Mouse (Mus musculus) intestine, postnatal 0 days (tissue): ENCODE measurements at regions not wholly inside any gene's neighbourhood (a gene's known extent, or its start where the extent isn't known, plus 50 kb on each side); places are given as distances from the start of the nearest gene placed in this dataset.

Experiments used
- ATAC-seq: fragments of 200-750 bp; cut with Nextera tagmentation; 2 replicates; pipeline ENCODE4 v1.8.0; 2017; ENCODE audit warnings: mild to moderate bottlenecking, moderate TSS enrichment, moderate library complexity
- H3K27ac ChIP-seq: fragments of 300-500 bp; sonication (generic); 2 replicates; pipeline ENCODE4 v1.5.1; 2014; ENCODE audit warnings: mild to moderate bottlenecking, low read depth, low read length, moderate library complexity
- H3K27me3 ChIP-seq: fragments of 300-500 bp; sonication (generic); replicated peaks from 2 replicates; pipeline ENCODE4 v1.6.1; 2014; ENCODE audit warnings: low read length, mixed read lengths; ENCODE audit not compliant: control insufficient read depth, insufficient read depth
- H3K36me3 ChIP-seq: fragments of 300-500 bp; sonication (generic); 2 replicates; pipeline ENCODE4 v1.6.1; 2014; ENCODE audit warnings: mild to moderate bottlenecking, moderate library complexity; ENCODE audit not compliant: control insufficient read depth, insufficient read depth
- H3K4me1 ChIP-seq: fragments of 300-500 bp; sonication (generic); replicated peaks from 2 replicates; pipeline ENCODE4 v1.6.1; 2014; ENCODE audit warnings: antibody characterized with exemption, low read length, mixed read lengths; ENCODE audit not compliant: control insufficient read depth, insufficient read depth
- H3K4me2 ChIP-seq: fragments of 300-500 bp; sonication (generic); replicated peaks from 2 replicates; pipeline ENCODE4 v1.6.1; 2014; ENCODE audit warnings: low read depth, mild to moderate bottlenecking, moderate library complexity
- H3K4me3 ChIP-seq: fragments of 300-500 bp; sonication (generic); 2 replicates; pipeline ENCODE4 v1.5.1; 2014; ENCODE audit warnings: low read depth, low read length
- H3K9ac ChIP-seq: fragments of 300-500 bp; sonication (generic); 2 replicates; pipeline ENCODE4 v1.6.1; 2014; ENCODE audit warnings: mild to moderate bottlenecking, low read depth, low read length
- H3K9me3 ChIP-seq: fragments of 300-500 bp; sonication (generic); 2 replicates; pipeline ENCODE4 v1.6.1; 2016; ENCODE audit warnings: mixed run types; ENCODE audit not compliant: control insufficient read depth
- CTCF ChIP-seq: sonication (generic); IDR thresholded peaks from 2 replicates; pipeline ENCODE4 v1.5.1; 2016; ENCODE audit warnings: low read depth, mild to moderate bottlenecking, control low read depth, antibody characterized with exemption, moderate library complexity
- WGBS: fragments of 180-500 bp; shearing (Covaris S2); extraction: QIAGEN DNeasy Blood & Tissue Kit; methylation state at CpG from one replicate; pipeline ENCODE4 v1.1.7; 2014; 5-methylcytosine and 5-hydroxymethylcytosine counted together

DNA sequence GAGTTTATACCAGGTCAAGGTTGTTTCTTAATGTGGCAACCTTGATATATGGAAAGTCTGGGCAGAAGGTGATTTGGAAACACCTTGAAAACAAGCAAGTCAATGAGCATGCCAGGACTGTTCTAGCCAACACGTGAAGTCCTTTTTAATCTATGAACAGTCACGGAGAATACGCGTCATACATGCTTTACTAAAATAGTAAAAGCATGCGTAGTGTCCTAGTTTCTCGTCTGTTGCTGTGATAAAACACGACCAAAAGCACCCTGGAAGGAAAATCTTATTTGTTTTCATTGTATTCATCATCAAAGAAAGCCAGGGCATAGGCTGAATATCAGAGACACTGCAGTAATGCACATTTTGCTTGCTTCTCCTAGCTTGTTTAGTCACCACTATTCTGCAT is 575.2 kb downstream of the Basp1 start:
- Histone ChIP-seq H3K27ac (no peak overlapping the region), H3K27me3 (no peaks in the 10 kb centered on the region), H3K4me1 (no peaks in the 10 kb centered on the region), H3K36me3 (no peaks in the 10 kb centered on the region), H3K4me2 (no peak overlapping the region), H3K9ac (no peak overlapping the region), H3K4me3 (no peak overlapping the region), H3K9me3 (no peaks in the 10 kb centered on the region)
- WGBS, result 88% methylated on average over 7 of the region's 7 CpGs
- no peak for ATAC-seq
- TF ChIP-seq CTCF, result no peak

DNA sequence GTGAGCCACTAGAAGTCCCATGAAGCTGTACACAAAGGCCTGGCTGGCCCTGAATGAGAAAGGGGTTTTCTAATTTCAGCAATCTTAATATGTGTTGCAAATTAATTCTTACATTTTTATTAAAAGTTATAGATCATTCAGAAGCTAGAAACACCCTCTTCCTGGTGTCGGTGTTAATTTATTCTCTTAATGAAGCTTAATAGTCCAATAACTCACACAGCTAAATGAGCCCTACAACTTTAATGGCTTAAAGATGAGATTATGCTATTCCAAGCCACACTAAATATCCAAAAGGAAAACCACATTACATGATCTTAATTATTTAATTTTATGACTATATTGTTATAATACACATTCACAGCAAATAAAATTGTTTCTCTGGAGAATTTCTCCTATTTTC is 585.7 kb downstream of the Basp1 start:
- Histone ChIP-seq H3K27me3 (no peaks in the 10 kb centered on the region), H3K36me3 (no peaks in the 10 kb centered on the region), H3K4me1 (no peaks in the 10 kb centered on the region), H3K4me3 (no peak overlapping the region), H3K4me2 (no peak overlapping the region), H3K27ac (no peak overlapping the region), H3K9me3 (no peaks in the 10 kb centered on the region), H3K9ac (no peak overlapping the region)
- TF ChIP-seq CTCF, result no peak
- 97% methylated on average over 1 of the region's 1 CpGs for WGBS
- no peak for ATAC-seq

DNA sequence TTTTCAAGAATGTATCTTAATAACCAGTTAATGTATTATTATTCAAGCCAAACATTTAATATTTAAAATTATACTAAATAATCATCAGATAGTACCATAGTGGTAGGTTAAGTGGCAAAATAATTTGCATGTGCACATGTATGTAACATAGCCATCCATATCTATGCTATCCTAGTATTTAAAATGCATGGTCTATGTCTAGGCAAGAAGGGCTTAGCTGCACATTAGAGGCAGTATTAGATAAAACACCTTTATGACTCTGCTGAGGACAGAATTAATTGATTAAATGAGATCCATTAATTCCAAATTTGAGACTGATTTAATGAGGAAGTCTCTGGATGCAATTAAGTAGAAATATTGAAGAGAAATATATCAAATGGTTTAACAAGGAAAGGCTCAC is 586.3 kb downstream of the Basp1 start:
- ATAC-seq, result no peak

DNA sequence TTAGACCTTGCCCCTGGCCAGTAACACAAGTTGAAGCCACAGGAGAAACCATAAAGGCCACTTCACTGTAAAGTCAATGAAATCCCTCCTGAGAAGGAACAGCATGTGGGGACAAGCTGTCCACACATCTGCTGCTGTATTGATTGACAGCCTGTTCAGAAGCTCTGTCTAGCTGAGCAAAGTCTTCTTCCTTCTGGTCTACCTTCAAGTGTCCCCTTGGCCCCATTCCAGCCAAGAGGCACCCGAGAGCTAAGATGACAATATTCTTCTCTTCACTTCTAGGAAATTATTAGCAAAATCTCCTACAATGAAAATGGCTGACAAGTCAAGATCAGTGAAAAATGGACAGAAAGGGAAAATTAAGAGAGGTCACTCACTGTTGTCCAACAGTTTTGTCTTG is 616.7 kb downstream of the Basp1 start:
- Histone ChIP-seq H3K27ac (no peak overlapping the region), H3K36me3 (no peaks in the 10 kb centered on the region), H3K27me3 (no peaks in the 10 kb centered on the region), H3K9me3 (no peaks in the 10 kb centered on the region), H3K4me3 (no peak overlapping the region), H3K4me1 (no peaks in the 10 kb centered on the region), H3K9ac (no peak overlapping the region), H3K4me2 (no peak overlapping the region)
- WGBS, result 71% methylated on average over 1 of the region's 1 CpGs
- TF ChIP-seq CTCF, result no peak
- ATAC-seq, result no peak

More for the DNA sequence above, 586.3 kb downstream of the Basp1 start:
- Histone ChIP-seq H3K36me3 (no peaks in the 10 kb centered on the region), H3K27me3 (no peaks in the 10 kb centered on the region), H3K9me3 (no peaks in the 10 kb centered on the region), H3K4me3 (no peak overlapping the region), H3K4me2 (no peak overlapping the region), H3K27ac (no peak overlapping the region), H3K9ac (no peak overlapping the region), H3K4me1 (no peaks in the 10 kb centered on the region)
- no peak for TF ChIP-seq CTCF

GRCm38 (mm10) chr15:24793381-24793780 is 620.2 kb downstream of the Basp1 start:
- no peaks in the 10 kb centered on the region for H3K4me1 ChIP-seq
- 71% methylated on average over 4 of the region's 4 CpGs for WGBS
- no peak for ATAC-seq
- no peak overlapping the region for H3K4me3 ChIP-seq
- H3K4me2 ChIP-seq, result no peak overlapping the region
- H3K9ac ChIP-seq, result no peak overlapping the region
- no peaks in the 10 kb centered on the region for H3K9me3 ChIP-seq
- H3K36me3 ChIP-seq, result no peaks in the 10 kb centered on the region
- no peak for TF ChIP-seq CTCF
- no peak overlapping the region for H3K27ac ChIP-seq
- H3K27me3 ChIP-seq, result no peaks in the 10 kb centered on the region

DNA sequence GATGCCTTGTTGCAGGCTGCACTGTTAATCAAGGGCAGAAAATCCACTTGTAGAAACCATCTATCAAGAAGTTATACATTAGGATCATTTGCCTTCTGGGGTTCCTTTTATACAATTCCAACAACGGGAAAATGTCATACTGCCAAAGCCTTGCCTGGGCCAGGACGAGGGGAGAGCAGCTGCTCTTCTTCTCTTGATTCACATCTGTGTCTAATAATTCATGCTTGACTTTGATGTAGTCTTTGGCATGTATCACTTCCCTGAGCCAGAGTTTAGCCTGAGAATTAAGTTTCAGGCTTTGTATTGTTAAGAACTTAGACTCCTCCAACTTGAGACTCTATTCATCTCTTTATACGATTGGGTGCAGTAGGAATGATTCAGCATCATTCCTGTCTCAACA is 627.2 kb downstream of the Basp1 start:
- Histone ChIP-seq H3K4me1 (no peaks in the 10 kb centered on the region), H3K27ac (no peak overlapping the region), H3K36me3 (no peaks in the 10 kb centered on the region), H3K9ac (no peak overlapping the region), H3K4me3 (no peak overlapping the region), H3K4me2 (no peak overlapping the region), H3K9me3 (no peaks in the 10 kb centered on the region), H3K27me3 (no peaks in the 10 kb centered on the region)
- 76% methylated on average over 3 of the region's 3 CpGs for WGBS
- ATAC-seq, result no peak
- no peak for TF ChIP-seq CTCF

DNA sequence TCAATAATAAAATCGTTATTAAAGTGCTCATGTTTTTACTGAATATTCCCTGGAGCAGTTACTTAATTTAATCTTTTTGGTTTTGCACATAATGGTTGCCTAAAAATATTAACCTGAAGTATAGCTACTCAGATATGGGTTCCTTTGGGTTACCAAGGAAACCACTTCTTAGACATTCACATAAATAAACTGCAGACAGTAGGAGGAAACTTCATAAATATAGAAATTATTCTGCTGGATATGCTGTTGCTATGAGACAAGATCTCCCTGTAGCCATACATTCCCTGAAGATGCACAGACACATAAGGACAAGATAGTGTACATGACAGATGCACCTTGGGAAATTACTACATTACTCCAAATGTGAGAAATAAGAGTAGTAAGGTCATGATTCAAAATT is 635.3 kb downstream of the Basp1 start:
- Histone ChIP-seq H3K27me3 (no peaks in the 10 kb centered on the region), H3K4me3 (no peak overlapping the region), H3K9ac (no peak overlapping the region), H3K27ac (no peak overlapping the region), H3K9me3 (no peaks in the 10 kb centered on the region), H3K4me1 (no peaks in the 10 kb centered on the region), H3K36me3 (no peaks in the 10 kb centered on the region), H3K4me2 (no peak overlapping the region)
- ATAC-seq, result no peak
- TF ChIP-seq CTCF, result no peak
- 68% methylated on average over 1 of the region's 1 CpGs for WGBS
